Mouse (Mus musculus) adrenal gland, postnatal 10 days (tissue): ENCODE measurements at regions not wholly inside any gene's neighbourhood (a gene's known extent, or its start where the extent isn't known, plus 50 kb on each side); places are given as distances from the start of the nearest gene placed in this dataset.

Source experiments
- DNase-seq: peaks from one replicate; pipeline ENCODE4 v3.0.0; 2021; ENCODE audit warnings: mixed read lengths

DNA sequence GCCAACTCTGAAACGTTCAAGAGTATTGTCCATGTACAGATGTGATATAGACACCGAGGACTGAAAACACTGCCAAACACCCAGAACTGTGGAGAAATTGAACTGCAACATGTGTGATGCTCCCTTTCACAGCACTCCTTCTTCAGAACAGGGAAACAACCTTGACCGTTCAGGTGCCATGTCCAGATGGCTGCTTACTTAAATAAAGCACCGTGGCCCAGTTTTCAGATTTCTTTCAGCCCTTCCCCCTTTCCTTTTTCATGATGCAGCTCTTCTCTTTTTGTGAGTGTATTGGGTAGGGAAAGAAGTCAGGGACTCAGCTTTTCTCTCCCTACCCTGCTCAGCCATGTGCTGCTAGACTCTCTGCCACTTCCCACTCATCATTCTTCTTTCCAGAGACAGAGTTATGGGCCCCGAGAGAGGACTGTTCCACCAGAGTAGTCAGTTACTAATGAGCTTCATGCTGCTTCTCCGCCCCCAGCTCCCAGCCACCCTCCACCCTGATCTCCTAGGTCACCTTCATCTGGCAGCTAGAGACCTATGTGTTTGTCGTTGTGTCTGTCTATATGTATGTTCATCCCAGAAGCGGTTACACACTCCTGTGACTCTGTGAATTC lies 74.3 kb upstream of the Astn2 start:
- DNase-seq, result no peak
